Mouse (Mus musculus) gastrocnemius, postnatal 36 days (tissue): Measurements from ENCODE around the gene Ovca2. TPM values are rescaled to one million over a fixed set of nuclear protein-coding genes. Genes with fewer than 3 reads are reported as not detected.
A peak's percentile ranks its signal among the peaks of the same experiment; 100 is the strongest.

Experiments used
- DNase-seq, 2 experiments: peaks; one replicate each; pipeline ENCODE4 v3.0.0; 2022
- intact Hi-C: fragments of 180-260 bp; cut with DNase I; formaldehyde crosslinking; loops from one replicate; pipeline ENCODE4 v1.15.1; 2025
- microRNA-seq, 2 experiments: library from miRNA; unstranded; fragments of <30 nt; microRNA quantifications; one replicate each; pipeline ENCODE4 v1.2.0; 2021
- total RNA-seq, 2 experiments: library from RNA; stranded (reverse); gene quantifications; 2 replicates each; pipeline ENCODE4 v1.2.3; 2021

Ovca2 gene
- total RNA-seq, 2 experiments from 2014 or later = 2.4 to 3.0 TPM

- DNase-seq = no peak
- intact Hi-C loops = no loop called here
Observed at GRCm38 (mm10) chr11:75135358-75135757, 43.3 kb downstream of the Ovca2 start.

GRCm38 (mm10) chr11:75134485-75135068 is 44.1 kb downstream of the Ovca2 start:
- no peak for DNase-seq
- intact Hi-C loops = no loop called here

GRCm38 (mm10) chr11:75133951-75134350 is 44.7 kb downstream of the Ovca2 start:
- DNase-seq = no peak
- intact Hi-C loops = no loop called here

- no peak for DNase-seq
- intact Hi-C loops = no loop called here
Observed at GRCm38 (mm10) chr11:75133391-75133790, 45.2 kb downstream of the Ovca2 start.

- DNase-seq = peak in 1 of 2 experiments; percentile 35
- intact Hi-C loops = no loop called here
Observed at GRCm38 (mm10) chr11:75132278-75132677, 46.4 kb downstream of the Ovca2 start.

DNA sequence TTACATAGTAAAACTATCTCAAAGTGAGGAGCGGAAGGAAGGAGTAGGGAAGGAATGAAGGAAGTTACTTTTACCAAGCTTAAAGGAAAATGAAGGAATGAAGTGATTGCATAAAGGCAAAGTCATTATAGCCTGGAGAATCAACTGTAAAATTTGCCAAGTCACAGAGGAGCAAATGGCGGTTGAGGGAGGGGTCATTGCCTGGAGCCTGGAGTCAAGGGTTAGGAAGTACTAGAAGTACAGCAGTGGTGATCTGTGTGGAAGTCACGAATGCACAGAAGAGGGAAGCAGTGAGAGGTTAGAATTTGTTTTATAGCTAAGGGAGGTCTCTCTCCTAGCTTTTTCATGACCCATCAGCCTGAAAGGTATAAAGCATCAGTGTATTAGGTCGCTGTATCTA is 47.3 kb downstream of the Ovca2 start:
- no peak for DNase-seq
- intact Hi-C loops = no loop called here

DNA sequence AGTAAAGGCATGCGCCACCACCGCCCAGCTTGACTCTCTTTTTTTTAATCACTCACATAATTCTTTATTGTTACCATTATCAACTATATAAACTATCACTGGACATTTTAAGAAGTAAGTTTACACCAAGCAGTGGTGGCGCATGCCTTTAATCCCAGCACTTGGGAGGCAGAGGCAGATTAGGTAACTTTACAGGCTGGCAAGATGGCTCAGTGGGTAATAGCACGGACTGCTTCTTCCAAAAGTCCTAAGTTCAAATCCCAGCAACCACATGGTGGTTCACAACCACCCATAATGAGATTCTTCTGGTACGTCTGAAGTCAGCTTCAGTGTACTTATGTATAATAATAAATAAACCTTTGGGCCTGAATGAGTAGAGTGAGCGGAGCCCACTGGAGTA is 49.2 kb downstream of the Ovca2 start:
- intact Hi-C loops = no loop called here
- DNase-seq = no peak

- intact Hi-C loops = no loop called here
- no peak for DNase-seq
Observed at GRCm38 (mm10) chr11:75126384-75126783, 52.3 kb downstream of the Ovca2 start.

Small RNA genes within 50 kb of the gene (microRNA-seq; reads per million reads assigned to microRNA genes)
- 178 to 299 reads per million in 2 experiments for gene Mir132
- 6.1 to 8.2 reads per million in 2 experiments for gene Mir212

Other genes starting within 250 kb of the Ovca2 start
- 1 to 10 TPM; 5.1 to 7.2 TPM for gene Hic1, start 9.3 kb downstream of the Ovca2 start, total RNA-seq
- gene Dph1, start 12.4 kb upstream of the Ovca2 start, total RNA-seq = 1 to 10 TPM; 4.9 to 5.2 TPM
- 1 to 10 TPM; 1.0 TPM for gene Rtn4rl1, start 14.9 kb upstream of the Ovca2 start, total RNA-seq
- gene Rpa1, start 169.5 kb upstream of the Ovca2 start, total RNA-seq = 10 to 100 TPM; 53.7 to 58.5 TPM
- gene Smyd4, start 169.6 kb upstream of the Ovca2 start, total RNA-seq = 1 to 10 TPM; 2.0 to 3.1 TPM
- 10 to 100 TPM; 83.2 to 88.9 TPM for gene Serpinf1, start 243.9 kb upstream of the Ovca2 start, total RNA-seq